Mouse (Mus musculus) activated CD4-positive, CD25-positive, alpha-beta regulatory T cell, adult 4 months (primary cell): ENCODE data around the gene Coa6. TPM values are rescaled to one million over a fixed set of nuclear protein-coding genes. Genes with fewer than 3 reads are reported as not detected.

Experiments used
- ATAC-seq: one replicate; pipeline ENCODE4 v1.8.0; 2017
- polyA plus RNA-seq, 2 experiments: library from polyadenylated mRNA; unstranded; fragments of 100-300 nt; shearing (Covaris generic); gene quantifications; one replicate each; pipeline ENCODE4 v1.2.1; 2017

The Coa6 gene
- polyA plus RNA-seq, 2 experiments from 2014 or later = 47.9 to 64.2 TPM

DNA sequence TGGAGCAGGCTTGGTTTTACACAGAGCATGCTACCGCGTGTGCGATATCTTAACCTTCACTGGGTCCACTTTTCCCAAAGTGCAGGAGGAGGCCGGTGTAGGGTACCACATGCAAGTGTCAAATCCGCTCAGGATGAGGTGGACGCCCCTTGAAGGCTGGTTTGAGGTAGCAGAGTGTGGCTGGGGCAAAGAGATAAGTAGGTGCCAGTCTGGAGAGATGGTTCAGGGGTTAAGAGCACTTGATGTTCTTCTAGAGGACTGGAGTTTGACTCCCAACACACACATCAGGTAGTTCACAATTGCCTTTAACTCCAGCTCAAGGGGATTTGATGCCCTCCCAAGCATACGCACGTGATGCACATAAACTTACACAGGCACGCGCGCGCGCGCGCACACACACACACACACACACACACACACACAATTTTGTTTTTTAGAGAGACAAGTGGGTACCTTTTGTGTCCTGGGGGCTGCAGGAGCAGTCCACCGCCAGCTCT is 51.5 kb downstream of the Coa6 start:
- no peak for ATAC-seq

DNA sequence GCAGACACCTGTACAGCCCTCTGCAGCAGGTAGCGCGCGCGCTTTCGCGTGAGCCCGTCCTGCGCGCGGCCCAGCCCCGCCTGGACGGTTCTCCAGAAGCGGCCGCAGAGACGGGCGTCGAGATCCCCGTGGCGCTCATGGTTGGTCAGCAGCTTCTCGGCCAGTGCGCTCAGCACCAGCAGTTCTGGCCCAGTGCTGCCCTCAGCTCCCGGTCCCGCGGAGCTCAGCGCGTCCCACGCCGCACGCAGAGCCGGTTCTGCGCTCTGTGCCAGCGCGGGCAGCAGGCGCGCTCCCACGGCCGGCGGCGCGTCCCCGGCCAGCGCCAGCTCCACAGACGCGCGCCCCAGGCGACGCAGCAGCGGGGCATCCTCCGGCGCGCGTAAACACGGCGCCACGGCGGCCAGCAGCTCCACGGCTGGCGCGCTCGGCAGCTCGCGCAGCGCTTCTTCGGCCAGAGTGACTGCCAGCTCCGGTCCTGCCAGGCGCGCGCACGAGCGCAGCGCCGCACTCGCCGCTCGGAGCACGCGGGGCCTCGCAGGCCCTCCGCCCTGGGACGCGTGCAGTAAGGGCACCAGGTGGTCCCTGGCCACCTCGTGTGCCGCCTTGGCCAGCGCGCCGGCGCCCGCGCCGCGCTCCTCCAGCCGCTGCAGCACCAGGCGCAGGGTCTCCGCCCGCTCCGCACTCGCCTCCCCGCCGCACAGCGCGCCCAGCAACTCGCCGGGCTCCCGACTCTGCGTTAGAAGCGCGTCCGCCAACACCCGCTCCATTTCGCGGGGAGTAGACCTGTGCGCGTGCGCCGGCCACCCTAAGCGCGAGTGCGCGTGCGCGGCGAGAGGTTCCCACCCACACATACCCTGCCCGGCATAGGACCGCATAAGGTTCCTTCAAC is 52.2 kb downstream of the Coa6 start, which contains the start of gene Tarbp1:
Gene Tarbp1 (minus strand): TSS at position 767 of the 889 bp plus-strand sequence.
- ATAC-seq = peak; percentile 76

Other genes with a start within 250 kb of the Coa6 start
- gene Slc35f3, start 124.0 kb upstream of the Coa6 start, polyA plus RNA-seq = not detected
- 1 to 10 TPM; 2.0 to 2.6 TPM for gene Tarbp1, start 52.5 kb downstream of the Coa6 start, polyA plus RNA-seq
- gene Irf2bp2, start 171.5 kb downstream of the Coa6 start, polyA plus RNA-seq = 10 to 100 TPM; 17.8 to 22.2 TPM